Mouse (Mus musculus) cerebellum, adult 2 months (tissue): ENCODE data around the gene Slc39a11. TPM values are rescaled to one million over a fixed set of nuclear protein-coding genes. Genes with fewer than 3 reads are reported as not detected.
A peak's percentile ranks its signal among the peaks of the same experiment; 100 is the strongest.
"Not testable (repeated sequence)": the region's sequence is repeated elsewhere in the genome, so short reads cannot be mapped to it uniquely, and the experiment has no call there.

Experiments
- DNase-seq, 2 experiments: peaks; one replicate each; pipeline ENCODE4 v3.0.0; 2021
- H3K27ac ChIP-seq: fragments of 200-500 bp; 2 replicates; pipeline ENCODE4 v1.5.1; 2012; ENCODE audit warnings: low read length, control low read depth, inconsistent platforms; ENCODE audit not compliant: insufficient read depth
- H3K27me3 ChIP-seq: fragments of 200-500 bp; 2 replicates; pipeline ENCODE4 v1.6.1; 2012; ENCODE audit warnings: inconsistent platforms, mild to moderate bottlenecking, low read length, moderate library complexity; ENCODE audit not compliant: control insufficient read depth, insufficient read depth
- H3K4me1 ChIP-seq: fragments of 200-500 bp; 2 replicates; pipeline ENCODE4 v1.6.1; 2011; ENCODE audit warnings: low read length; ENCODE audit not compliant: control insufficient read depth, insufficient read depth
- H3K4me3 ChIP-seq: fragments of 200-500 bp; replicated peaks from 2 replicates; pipeline ENCODE3; 2011; ENCODE audit warnings: mild to moderate bottlenecking, low read depth, low read length, control low read depth; ENCODE audit not compliant: insufficient read depth
- CTCF ChIP-seq: fragments of 200-500 bp; IDR thresholded peaks from 2 replicates; pipeline ENCODE4 v1.5.1; 2011; ENCODE audit warnings: low read depth, mild to moderate bottlenecking, control low read depth, low read length, moderate library complexity, borderline replicate concordance; ENCODE audit not compliant: insufficient read depth
- POLR2A ChIP-seq: fragments of 200-500 bp; IDR thresholded peaks from 2 replicates; pipeline ENCODE4 v1.6.1; 2011; ENCODE audit warnings: low read length, control low read depth, borderline replicate concordance; ENCODE audit not compliant: insufficient read depth
- WGBS: fragments of 180-500 bp; shearing (Covaris S2); methylation state at CpG from one replicate; pipeline ENCODE4 v1.1.7; 2018; 5-methylcytosine and 5-hydroxymethylcytosine counted together
- polyA plus RNA-seq: library from polyadenylated mRNA; depleted of rRNA; stranded (reverse); fragments of >200 nt; gene quantifications from 2 replicates; pipeline ENCODE4 v1.2.3, GENCODE M21; 2012

The Slc39a11 gene
- polyA plus RNA-seq, 1 experiment, result 14.1 TPM

- Histone ChIP-seq H3K27ac (no peak overlapping the region), H3K4me1 (no peaks in the 10 kb centered on the region), H3K4me3 (no peak overlapping the region), H3K27me3 (no peaks in the 10 kb centered on the region)
- 48% methylated on average over 11 of the region's 11 CpGs for WGBS
- DNase-seq, result no peak
- TF ChIP-seq CTCF, result no peak
- TF ChIP-seq POLR2A, result no peak
Observed at GRCm38 (mm10) chr11:113583879-113584661, 65.8 kb downstream of the Slc39a11 start.

GRCm38 (mm10) chr11:113577221-113577620 is 72.7 kb downstream of the Slc39a11 start:
- TF ChIP-seq POLR2A (no peak), CTCF (no peak)
- no peaks in the 10 kb centered on the region for H3K4me1 ChIP-seq
- DNase-seq, result no peak
- no peak overlapping the region for H3K4me3 ChIP-seq
- H3K27ac ChIP-seq, result no peak overlapping the region
- H3K27me3 ChIP-seq, result no peaks in the 10 kb centered on the region
- 70% methylated on average over 4 of the region's 4 CpGs for WGBS

- no peaks in the 10 kb centered on the region for H3K4me1 ChIP-seq
- no peak overlapping the region for H3K4me3 ChIP-seq
- no peaks in the 10 kb centered on the region for H3K27me3 ChIP-seq
- 65% methylated on average over 6 of the region's 6 CpGs for WGBS
- DNase-seq, result no peak
- TF ChIP-seq CTCF, result no peak
- H3K27ac ChIP-seq, result no peak overlapping the region
Observed at GRCm38 (mm10) chr11:113572641-113573040, 77.2 kb downstream of the Slc39a11 start.

GRCm38 (mm10) chr11:113571616-113572015 is 78.3 kb downstream of the Slc39a11 start:
- TF ChIP-seq CTCF, result no peak
- no peak for TF ChIP-seq POLR2A
- no peaks in the 10 kb centered on the region for H3K27me3 ChIP-seq
- DNase-seq, result no peak
- no peak overlapping the region for H3K27ac ChIP-seq
- H3K4me1 ChIP-seq, result no peaks in the 10 kb centered on the region
- no peak overlapping the region for H3K4me3 ChIP-seq

- no peak for DNase-seq
- Histone ChIP-seq H3K4me1 (no peaks in the 10 kb centered on the region), H3K27ac (no peak overlapping the region), H3K27me3 (no peaks in the 10 kb centered on the region), H3K4me3 (no peak overlapping the region)
- TF ChIP-seq CTCF, result no peak
- no peak for TF ChIP-seq POLR2A
- 84% methylated on average over 1 of the region's 1 CpGs for WGBS
Observed at GRCm38 (mm10) chr11:113568999-113569398, 80.9 kb downstream of the Slc39a11 start.

GRCm38 (mm10) chr11:113567926-113568325 is 82.0 kb downstream of the Slc39a11 start:
- not testable (repeated sequence) for H3K27ac ChIP-seq, H3K4me1 ChIP-seq, H3K4me3 ChIP-seq, DNase-seq, H3K27me3 ChIP-seq
- 94% methylated on average over 2 of the region's 2 CpGs for WGBS

GRCm38 (mm10) chr11:113565006-113565995 is 84.6 kb downstream of the Slc39a11 start:
- H3K27me3 ChIP-seq, result no peaks in the 10 kb centered on the region
- H3K4me1 ChIP-seq, result no peaks in the 10 kb centered on the region
- WGBS, result 10% methylated on average over 34 of the region's 34 CpGs
- no peak overlapping the region for H3K27ac ChIP-seq
- TF ChIP-seq POLR2A (no peak), CTCF (no peak)
- peak; percentile 66 to 67 for DNase-seq
- peak overlapping the region; percentile 58 for H3K4me3 ChIP-seq

- WGBS, result 61% methylated on average over 8 of the region's 8 CpGs
- no peak for TF ChIP-seq POLR2A
- TF ChIP-seq CTCF, result no peak
- DNase-seq, result no peak
- no peaks in the 10 kb centered on the region for H3K27me3 ChIP-seq
- no peak overlapping the region for H3K27ac ChIP-seq
- no peak overlapping the region for H3K4me3 ChIP-seq
- H3K4me1 ChIP-seq, result no peaks in the 10 kb centered on the region
Observed at GRCm38 (mm10) chr11:113562326-113562725, 87.6 kb downstream of the Slc39a11 start.
